Mouse (Mus musculus) liver, embryonic 16.5 days (tissue): ENCODE measurements around the gene Crtc1. TPM values are rescaled to one million over a fixed set of nuclear protein-coding genes. Genes with fewer than 3 reads are reported as not detected.

Experiments
- ATAC-seq: fragments of 200-750 bp; cut with Nextera tagmentation; 2 replicates; pipeline ENCODE4 v1.8.0; 2017; ENCODE audit warnings: low read depth, mild to moderate bottlenecking, moderate number of reproducible peaks, moderate library complexity
- H3K27ac ChIP-seq: fragments of 300-500 bp; sonication (generic); 2 replicates; pipeline ENCODE4 v1.5.1; 2014; ENCODE audit warnings: mild to moderate bottlenecking, low read length
- H3K27me3 ChIP-seq: fragments of 300-500 bp; sonication (generic); 2 replicates; pipeline ENCODE4 v1.6.1; 2014; ENCODE audit warnings: low read depth, low read length, mixed read lengths; ENCODE audit not compliant: control insufficient read depth, insufficient read depth
- H3K36me3 ChIP-seq: fragments of 300-500 bp; sonication (generic); 2 replicates; pipeline ENCODE4 v1.6.1; 2014; ENCODE audit warnings: mild to moderate bottlenecking; ENCODE audit not compliant: control insufficient read depth, insufficient read depth
- H3K4me1 ChIP-seq: fragments of 300-500 bp; sonication (generic); 2 replicates; pipeline ENCODE4 v1.6.1; 2014; ENCODE audit warnings: low read depth, low read length, mixed read lengths; ENCODE audit not compliant: control insufficient read depth
- H3K4me2 ChIP-seq: fragments of 300-500 bp; sonication (generic); 2 replicates; pipeline ENCODE4 v1.6.1; 2014; ENCODE audit warnings: low read depth, low read length, mixed read lengths
- H3K4me3 ChIP-seq: fragments of 300-500 bp; sonication (generic); 2 replicates; pipeline ENCODE4 v1.5.1; 2014; ENCODE audit warnings: low read depth, mild to moderate bottlenecking, low read length
- H3K9ac ChIP-seq: fragments of 300-500 bp; sonication (generic); 2 replicates; pipeline ENCODE4 v1.6.1; 2014; ENCODE audit warnings: low read depth, low read length
- H3K9me3 ChIP-seq: fragments of 300-500 bp; sonication (generic); replicated peaks from 2 replicates; pipeline ENCODE4 v1.6.1; 2016; ENCODE audit warnings: low read length; ENCODE audit not compliant: control insufficient read depth
- WGBS: fragments of 180-500 bp; shearing (Covaris S2); extraction: QIAGEN DNeasy Blood & Tissue Kit; methylation state at CpG from one replicate; pipeline ENCODE4 v1.1.7; 2014; ENCODE audit not compliant: insufficient replicate concordance; 5-methylcytosine and 5-hydroxymethylcytosine counted together
- polyA plus RNA-seq: library from polyadenylated mRNA; unstranded; fragments of >200 nt; fragmentation: Nextera tagmentation; extraction: Ambion mirVana; gene quantifications from 2 replicates; pipeline ENCODE4 v1.2.1, GENCODE M21; 2015

The Crtc1 gene
- polyA plus RNA-seq, 1 experiment from 2014 or later: 3.9 TPM

DNA sequence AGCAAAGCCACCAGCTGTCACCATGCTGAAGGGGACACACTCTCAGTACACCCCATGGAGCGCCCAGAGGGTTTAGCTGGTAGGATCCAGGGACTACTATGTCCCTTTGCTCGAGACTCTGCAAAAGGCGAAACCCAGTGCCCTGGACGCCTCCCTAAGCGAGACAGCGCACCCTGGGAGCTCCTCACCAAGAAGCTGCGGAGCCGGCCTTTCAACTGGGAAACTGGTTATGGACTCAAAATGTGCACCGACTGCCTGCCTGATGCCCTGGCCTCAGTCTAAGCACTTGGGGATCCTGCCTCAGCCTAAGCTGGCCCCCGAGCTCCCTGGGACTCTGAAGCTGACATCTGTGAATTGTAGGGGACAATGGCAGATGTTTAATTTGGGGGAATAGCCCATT, 30.4 kb downstream of the Crtc1 start:
- Histone ChIP-seq H3K4me3 (no peak overlapping the region), H3K27ac (no peak overlapping the region), H3K9ac (no peak overlapping the region), H3K4me1 (peaks cover 15% of the 10 kb centered on the region), H3K4me2 (no peak overlapping the region), H3K27me3 (no peaks in the 10 kb centered on the region), H3K9me3 (no peaks in the 10 kb centered on the region), H3K36me3 (no peaks in the 10 kb centered on the region)
- 80% methylated on average over 10 of the region's 10 CpGs for WGBS
- no peak for ATAC-seq

GRCm38 (mm10) chr8:70408301-70408700, 31.1 kb downstream of the Crtc1 start:
- H3K27ac ChIP-seq: no peak overlapping the region
- H3K9me3 ChIP-seq: no peaks in the 10 kb centered on the region
- H3K4me3 ChIP-seq: no peak overlapping the region
- no peaks in the 10 kb centered on the region for H3K36me3 ChIP-seq
- no peak for ATAC-seq
- H3K27me3 ChIP-seq: no peaks in the 10 kb centered on the region
- no peak overlapping the region for H3K4me2 ChIP-seq
- peaks cover 11% of the 10 kb centered on the region for H3K4me1 ChIP-seq
- no peak overlapping the region for H3K9ac ChIP-seq
- WGBS: 59% methylated on average over 6 of the region's 6 CpGs

GRCm38 (mm10) chr8:70406427-70407069, 32.8 kb downstream of the Crtc1 start:
- Histone ChIP-seq H3K4me2 (no peak overlapping the region), H3K27me3 (no peaks in the 10 kb centered on the region), H3K4me3 (no peak overlapping the region), H3K9me3 (no peaks in the 10 kb centered on the region), H3K4me1 (peaks cover 3% of the 10 kb centered on the region), H3K9ac (no peak overlapping the region), H3K36me3 (no peaks in the 10 kb centered on the region), H3K27ac (no peak overlapping the region)
- 74% methylated on average over 11 of the region's 11 CpGs for WGBS
- ATAC-seq: peak; percentile 22; the same call in 1 of the 2 replicates

- Histone ChIP-seq H3K27ac (no peak overlapping the region), H3K4me1 (no peaks in the 10 kb centered on the region)
- ATAC-seq: no peak
Observed at GRCm38 (mm10) chr8:70405189-70405588, 34.2 kb downstream of the Crtc1 start.

DNA sequence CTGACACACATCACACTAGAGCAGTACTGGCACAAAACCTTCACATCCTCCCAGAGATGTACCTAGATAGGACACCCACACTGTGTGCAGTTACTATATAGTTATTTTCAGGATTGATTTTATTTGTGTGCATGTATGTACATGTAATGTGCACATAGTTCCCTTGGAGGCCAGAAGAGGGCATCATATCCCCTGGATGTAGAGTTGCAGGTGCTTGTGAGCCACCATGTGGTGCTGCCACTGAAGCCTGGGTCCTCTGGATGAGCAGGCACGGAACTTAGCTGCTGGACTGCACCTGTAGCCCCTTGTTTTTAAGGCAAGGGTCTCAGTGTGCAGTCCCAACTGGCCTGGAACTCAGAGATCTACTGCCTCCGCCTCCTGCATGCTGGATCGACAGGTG, 35.2 kb downstream of the Crtc1 start:
- no peaks in the 10 kb centered on the region for H3K9me3 ChIP-seq
- ATAC-seq: no peak
- H3K27ac ChIP-seq: no peak overlapping the region
- H3K27me3 ChIP-seq: no peaks in the 10 kb centered on the region
- no peak overlapping the region for H3K4me3 ChIP-seq
- H3K4me2 ChIP-seq: no peak overlapping the region
- no peak overlapping the region for H3K9ac ChIP-seq
- 80% methylated on average over 3 of the region's 3 CpGs for WGBS
- H3K36me3 ChIP-seq: no peaks in the 10 kb centered on the region
- H3K4me1 ChIP-seq: no peaks in the 10 kb centered on the region

More at GRCm38 (mm10) chr8:70405189-70405588, 34.2 kb downstream of the Crtc1 start:
- Histone ChIP-seq H3K9ac (no peak overlapping the region), H3K36me3 (no peaks in the 10 kb centered on the region), H3K4me2 (no peak overlapping the region), H3K27me3 (no peaks in the 10 kb centered on the region), H3K4me3 (no peak overlapping the region), H3K9me3 (no peaks in the 10 kb centered on the region)
- WGBS: 44% methylated on average over 7 of the region's 7 CpGs

GRCm38 (mm10) chr8:70397611-70398563, 41.5 kb downstream of the Crtc1 start:
- Histone ChIP-seq H3K9me3 (no peaks in the 10 kb centered on the region), H3K4me1 (no peaks in the 10 kb centered on the region), H3K4me3 (no peak overlapping the region), H3K4me2 (no peak overlapping the region), H3K36me3 (no peaks in the 10 kb centered on the region), H3K9ac (no peak overlapping the region), H3K27me3 (no peaks in the 10 kb centered on the region), H3K27ac (no peak overlapping the region)
- 79% methylated on average over 16 of the region's 16 CpGs for WGBS
- ATAC-seq: no peak

- no peak overlapping the region for H3K4me2 ChIP-seq
- no peak overlapping the region for H3K9ac ChIP-seq
- no peaks in the 10 kb centered on the region for H3K4me1 ChIP-seq
- H3K27ac ChIP-seq: no peak overlapping the region
- H3K9me3 ChIP-seq: no peaks in the 10 kb centered on the region
- ATAC-seq: no peak
- no peaks in the 10 kb centered on the region for H3K36me3 ChIP-seq
- no peaks in the 10 kb centered on the region for H3K27me3 ChIP-seq
- 69% methylated on average over 5 of the region's 5 CpGs for WGBS
- no peak overlapping the region for H3K4me3 ChIP-seq
Observed at GRCm38 (mm10) chr8:70396184-70396583, 43.2 kb downstream of the Crtc1 start.

DNA sequence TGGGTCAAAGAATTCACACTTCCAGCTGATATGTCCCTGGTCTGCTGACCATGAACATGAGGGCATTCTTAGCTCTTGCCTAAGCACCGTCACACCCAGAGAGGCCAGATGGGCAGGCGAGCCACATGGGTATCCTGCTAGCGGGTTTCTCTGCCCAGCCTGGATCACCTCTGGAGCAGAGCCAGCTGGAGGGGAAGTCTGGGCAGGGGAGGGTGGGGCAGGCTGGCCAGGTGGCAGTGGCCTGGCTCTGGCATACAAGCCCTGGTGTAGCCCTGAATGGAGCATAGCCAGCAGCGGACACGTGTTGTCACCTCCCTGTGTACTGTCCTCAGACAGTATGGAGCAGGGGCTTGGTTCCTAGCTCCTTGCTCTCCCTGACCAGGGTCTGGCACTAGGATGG, 43.7 kb downstream of the Crtc1 start:
- no peak for ATAC-seq
- WGBS: 72% methylated on average over 5 of the region's 5 CpGs
- H3K36me3 ChIP-seq: no peaks in the 10 kb centered on the region
- no peaks in the 10 kb centered on the region for H3K9me3 ChIP-seq
- no peaks in the 10 kb centered on the region for H3K27me3 ChIP-seq
- no peak overlapping the region for H3K4me3 ChIP-seq
- no peak overlapping the region for H3K9ac ChIP-seq
- no peaks in the 10 kb centered on the region for H3K4me1 ChIP-seq
- H3K27ac ChIP-seq: no peak overlapping the region
- H3K4me2 ChIP-seq: no peak overlapping the region
